Mouse (Mus musculus) liver, embryonic 14.5 days (tissue): ENCODE results near the gene Dvl2.

Experiments used
- CTCF ChIP-seq: IDR thresholded peaks from 2 replicates; pipeline ENCODE4 v1.5.1; 2016; ENCODE audit warnings: antibody characterized with exemption, low read depth, control low read depth
- EP300 ChIP-seq: IDR thresholded peaks from 2 replicates; pipeline ENCODE4 v1.6.1; 2016; ENCODE audit warnings: antibody characterized with exemption, low read depth

DNA sequence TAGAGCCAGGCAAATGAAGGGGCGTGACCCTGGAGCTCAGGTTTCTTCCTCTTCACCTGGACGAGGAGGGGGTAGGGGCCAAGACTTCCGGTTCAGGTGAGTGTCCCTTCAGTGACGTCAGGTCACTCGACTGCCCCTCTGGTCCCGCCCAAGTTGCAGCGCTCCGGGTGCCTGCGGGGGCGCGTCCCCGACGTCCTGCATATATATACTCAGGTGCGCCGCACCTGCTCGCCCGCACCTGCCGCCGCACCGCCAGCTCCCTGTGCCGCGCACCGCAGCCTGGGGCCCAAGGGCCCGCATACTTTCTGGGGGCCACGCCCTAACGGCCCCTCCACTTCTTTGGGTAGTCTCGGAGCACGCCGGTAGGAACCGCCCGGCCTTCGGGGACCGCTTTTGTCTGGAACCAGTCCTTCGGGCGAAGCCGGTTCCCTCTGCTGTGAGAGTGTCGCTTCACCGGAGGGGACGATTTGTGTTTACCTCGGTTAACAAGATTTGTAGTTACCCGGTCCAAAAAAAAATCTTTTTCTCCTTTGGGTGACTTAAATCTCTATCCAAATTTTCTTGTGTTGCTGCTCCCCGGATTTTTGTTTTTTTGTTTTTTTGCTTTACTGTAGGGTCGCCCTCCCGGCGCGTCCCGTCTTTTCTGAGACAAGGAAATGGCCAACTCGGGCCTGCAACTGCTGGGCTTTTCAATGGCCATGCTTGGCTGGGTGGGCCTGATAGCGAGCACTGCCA, 35.0 kb upstream of the Dvl2 start:
- TF ChIP-seq CTCF (no peak), EP300 (no peak)
